In genomic region chr4:123564051-123564791, GRCm38 (mm10) we compare ENCODE assay signal across 8 mouse cellular contexts.
DNase-seq lines count a peak whose midpoint lies in the region; ATAC-seq and TF ChIP-seq lines count a peak whose summit lies in the region.

No protein-coding gene starts in this region.

- peaks cover 15 to 19% of the 10 kb centered on the region in 2 experiments for H3K4me1 ChIP-seq in MEL (ENCODE audit: control insufficient read depth in 1 of 2, insufficient read depth in 2 of 2, low read length in 2 of 2)
- H3K4me1 ChIP-seq in heart, embryonic 12.5 days (replicated peaks), result peaks cover 65% of the 10 kb centered on the region

- H3K27ac ChIP-seq in MEL (ENCODE audit: control insufficient read depth, low read depth, low read length), result peak overlapping the region; percentile 68
- H3K27ac ChIP-seq in heart, embryonic 12.5 days (ENCODE audit: poor library complexity, severe bottlenecking), result peak overlapping the region; percentile 99

- DNase-seq in CD4-positive, CD25-positive, alpha-beta regulatory T cell, adult 2 months (ENCODE audit: low read depth, low spot score), result peak; percentile 82
- DNase-seq in MEL (ENCODE audit: low read depth, low spot score), result peak; percentile 80
- peak; percentile 68 for DNase-seq in lung, postnatal 25 days (ENCODE audit: low spot score)
- DNase-seq in thymus, postnatal 25 days, result peak; percentile 66
- DNase-seq in cerebellum, adult 11 months, result no peak
- no peak for DNase-seq in left cerebral cortex, adult 11 months (ENCODE audit: low spot score)
- no peak for DNase-seq in embryo, embryonic 11 days

- peak overlapping the region; percentile 71 for H3K9ac ChIP-seq in MEL (ENCODE audit: control insufficient read depth, low read depth, low read length, poor library complexity, severe bottlenecking)
- H3K9ac ChIP-seq in heart, embryonic 12.5 days, result peak overlapping the region; percentile 65

- TF ChIP-seq CTCF in MEL (IDR thresholded peaks at IDR 0.05 in 2 of 3, conservative IDR thresholded peaks at IDR 0.05 in 1 of 3; ENCODE audit: control insufficient read depth in 1 of 3, insufficient read depth in 1 of 3, low read depth in 2 of 3, low read length in 3 of 3, poor library complexity in 1 of 3, severe bottlenecking in 1 of 3), result no peak

- TF ChIP-seq POLR2A in MEL (IDR thresholded peaks at IDR 0.05; ENCODE audit: control insufficient read depth in 1 of 2, insufficient read depth in 1 of 2, low read depth in 1 of 2, low read length in 2 of 2, poor library complexity in 1 of 2), result peak; percentile 14 to 64; a peak in 1 of 4 replicates

- ATAC-seq in heart, embryonic 12.5 days (ENCODE audit: insufficient number of reproducible peaks, low FRiP score), result 0 out of 2 replicates have a peak, but pooled peaks have one; percentile 51

- H3K4me3 ChIP-seq in MEL (ENCODE audit: control insufficient read depth in 1 of 2, insufficient read depth in 1 of 2, low read depth in 2 of 2, low read length in 2 of 2), result peak overlapping the region; percentile 55 to 67
- H3K4me3 ChIP-seq in heart, embryonic 12.5 days, result peak overlapping the region; percentile 38

- no peaks in the 10 kb centered on the region for H3K9me3 ChIP-seq in MEL (replicated peaks; ENCODE audit: insufficient read depth, low read length)
- H3K9me3 ChIP-seq in heart, embryonic 12.5 days (replicated peaks), result no peaks in the 10 kb centered on the region

- no peaks in the 10 kb centered on the region for H3K79me2 ChIP-seq in MEL (ENCODE audit: control insufficient read depth, insufficient read depth, low read length, poor library complexity)

- peak overlapping the region; percentile 66 for H3K4me2 ChIP-seq in heart, embryonic 12.5 days

- TF ChIP-seq RAD21 in MEL (IDR thresholded peaks at IDR 0.05; ENCODE audit: low read depth, low read length), result no peak

- no peaks in the 10 kb centered on the region for H3K27me3 ChIP-seq in MEL (ENCODE audit: control insufficient read depth in 1 of 2, insufficient read depth in 2 of 2, low read length in 2 of 2)
- no peaks in the 10 kb centered on the region for H3K27me3 ChIP-seq in heart, embryonic 12.5 days (replicated peaks)

- TF ChIP-seq EP300 in MEL (IDR thresholded peaks at IDR 0.05; ENCODE audit: low read depth in 1 of 2, low read length in 2 of 2), result no peak

- H3K36me3 ChIP-seq in MEL (ENCODE audit: control insufficient read depth in 1 of 2, insufficient read depth in 2 of 2, low read length in 2 of 2), result peaks cover 0 to 15% of the 10 kb centered on the region in 2 experiments; a peak in 2 of 4 replicates
- H3K36me3 ChIP-seq in heart, embryonic 12.5 days, result no peaks in the 10 kb centered on the region

- WGBS in heart, embryonic 12.5 days, result 29% methylated on average over 6 of the region's 6 CpGs

TF ChIP-seq in MEL, 35 proteins besides CTCF, POLR2A, EP300 and RAD21:
- no peak for TF ChIP-seq JUND (IDR thresholded peaks at IDR 0.05; ENCODE audit: low read depth, low read length)
- no peak for TF ChIP-seq UBTF (IDR thresholded peaks at IDR 0.05; ENCODE audit: borderline replicate concordance, insufficient read depth, low read depth, low read length)
- TF ChIP-seq ZC3H11A (IDR thresholded peaks at IDR 0.05; ENCODE audit: low read depth, low read length), result no peak
- 0 out of 2 replicates have a peak, but pooled peaks have one; percentile 56 for TF ChIP-seq SIN3A (IDR thresholded peaks at IDR 0.05; ENCODE audit: low read length)
- TF ChIP-seq NRF1 (IDR thresholded peaks at IDR 0.05; ENCODE audit: insufficient read depth, low read depth, low read length, poor library complexity, severe bottlenecking), result no peak
- peak; percentile 50; the same call in 1 of the 2 replicates for TF ChIP-seq MYC (IDR thresholded peaks at IDR 0.05; ENCODE audit: low read depth, low read length)
- peak; percentile 37; the same call in 1 of the 2 replicates for TF ChIP-seq MAX (IDR thresholded peaks at IDR 0.05; ENCODE audit: low read length)
- no peak for TF ChIP-seq SMC3 (IDR thresholded peaks at IDR 0.05; ENCODE audit: low read depth, low read length)
- 0 out of 2 replicates have a peak, but pooled peaks have one; percentile 26 for TF ChIP-seq TBP (IDR thresholded peaks at IDR 0.05; ENCODE audit: low read depth, low read length)
- no peak for TF ChIP-seq RCOR1 (IDR thresholded peaks at IDR 0.05; ENCODE audit: low read depth, low read length)
- peak; percentile 82 for TF ChIP-seq MXI1 (IDR thresholded peaks at IDR 0.05; ENCODE audit: low read depth, low read length)
- no peak for TF ChIP-seq TAL1 (IDR thresholded peaks at IDR 0.05; ENCODE audit: low read length)
- no peak for TF ChIP-seq ZNF384 (IDR thresholded peaks at IDR 0.05; ENCODE audit: low read depth, low read length)
- no peak for TF ChIP-seq ZMIZ1 (IDR thresholded peaks at IDR 0.05; ENCODE audit: low read depth, low read length)
- TF ChIP-seq HCFC1 (IDR thresholded peaks at IDR 0.05; ENCODE audit: low read depth, low read length), result no peak
- peak; percentile 71 for TF ChIP-seq NELFE (IDR thresholded peaks at IDR 0.05; ENCODE audit: low read depth, low read length)
- no peak for TF ChIP-seq USF1 (IDR thresholded peaks at IDR 0.05; ENCODE audit: low read depth, low read length)
- TF ChIP-seq MYB (IDR thresholded peaks at IDR 0.05; ENCODE audit: low read depth, low read length), result no peak
- TF ChIP-seq BHLHE40 (IDR thresholded peaks at IDR 0.05; ENCODE audit: borderline replicate concordance, low read depth, low read length), result no peak
- no peak for TF ChIP-seq CHD2 (IDR thresholded peaks at IDR 0.05; ENCODE audit: low read length)
- TF ChIP-seq POLR2AphosphoS2 (IDR thresholded peaks at IDR 0.05; ENCODE audit: low read length), result peak; percentile 35; the same call in 1 of the 2 replicates
- TF ChIP-seq CHD1 (IDR thresholded peaks at IDR 0.05; ENCODE audit: low read depth, low read length), result no peak
- no peak for TF ChIP-seq GATA1 (IDR thresholded peaks at IDR 0.05; ENCODE audit: low read depth, low read length)
- TF ChIP-seq E2F4 (IDR thresholded peaks at IDR 0.05; ENCODE audit: borderline replicate concordance, low read depth, low read length), result no peak
- TF ChIP-seq GABPA (IDR thresholded peaks at IDR 0.05; ENCODE audit: low read depth, low read length), result no peak
- 0 out of 2 replicates have a peak, but pooled peaks have one; percentile 12 for TF ChIP-seq ETS1 (IDR thresholded peaks at IDR 0.05; ENCODE audit: low read depth, low read length)
- 0 out of 2 replicates have a peak, but pooled peaks have one; percentile 22 for TF ChIP-seq ELF1 (IDR thresholded peaks at IDR 0.05; ENCODE audit: low read depth, low read length)
- no peak for TF ChIP-seq KAT2A (conservative IDR thresholded peaks at IDR 0.05; ENCODE audit: low read depth, low read length)
- no peak for TF ChIP-seq MEF2A (IDR thresholded peaks at IDR 0.05; ENCODE audit: extremely low read depth, insufficient replicate concordance, low read depth, low read length, poor library complexity, severe bottlenecking)
- no peak for TF ChIP-seq MAFK (IDR thresholded peaks at IDR 0.05; ENCODE audit: borderline replicate concordance, low read depth, low read length)
- no peak for TF ChIP-seq USF2 (IDR thresholded peaks at IDR 0.05; ENCODE audit: borderline replicate concordance in 1 of 2, insufficient read depth in 1 of 2, low read depth in 1 of 2, low read length in 2 of 2)
- TF ChIP-seq ZKSCAN1 (IDR thresholded peaks at IDR 0.05; ENCODE audit: low read depth, low read length), result no peak
- TF ChIP-seq TCF12 (IDR thresholded peaks at IDR 0.05; ENCODE audit: low read depth, low read length), result no peak
- peak; percentile 53; the same call in 1 of the 2 replicates for TF ChIP-seq MAZ (IDR thresholded peaks at IDR 0.05; ENCODE audit: low read depth, low read length)
- no peak for TF ChIP-seq POLR2AphosphoS5 (IDR thresholded peaks at IDR 0.05; ENCODE audit: borderline replicate concordance, low read depth, low read length)

Comparison
In these comparisons a context has a peak if more than half of its experiments do, and no peak if none do; other contexts are left out.
1. DNase-seq: peak in CD4-positive, CD25-positive, alpha-beta regulatory T cell, adult 2 months (single experiment), MEL (single experiment), lung, postnatal 25 days (single experiment) and thymus, postnatal 25 days (single experiment); none in cerebellum, adult 11 months (single experiment), left cerebral cortex, adult 11 months (single experiment) and embryo, embryonic 11 days (single experiment).